Mouse (Mus musculus) lung, adult 2 months (tissue): ENCODE data around the gene Klhl12.

Experiments used
- CTCF ChIP-seq: fragments of 200-500 bp; IDR thresholded peaks from 2 replicates; pipeline ENCODE4 v1.5.1; 2011; ENCODE audit warnings: mild to moderate bottlenecking, low read length, control low read depth; ENCODE audit not compliant: insufficient read depth
- POLR2A ChIP-seq: fragments of 200-500 bp; IDR thresholded peaks from 2 replicates; pipeline ENCODE4 v1.6.1; 2011; ENCODE audit warnings: low read depth, mild to moderate bottlenecking, control low read depth, low read length, borderline replicate concordance; ENCODE audit errors: extremely low read depth

DNA sequence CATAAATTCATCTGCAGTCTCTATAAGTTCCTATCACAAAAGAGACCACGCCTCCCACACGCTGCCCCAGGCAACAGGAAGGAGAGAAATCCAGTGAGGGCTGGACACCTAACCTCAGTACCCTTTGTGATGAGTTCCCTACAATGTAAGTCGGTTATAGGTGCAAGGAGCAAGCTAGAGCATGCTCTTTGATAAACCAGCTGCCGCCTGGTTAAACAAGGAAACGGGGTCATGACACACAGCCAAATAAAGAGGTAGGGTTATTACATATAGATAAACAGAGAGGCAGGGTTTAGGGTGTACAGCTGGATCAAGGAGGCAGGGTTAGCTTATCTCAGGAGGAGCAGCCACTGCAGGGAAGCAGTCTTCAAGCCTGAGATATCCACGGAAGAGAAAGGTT lies 71.4 kb downstream of the Klhl12 start:
- no peak for TF ChIP-seq CTCF
- no peak for TF ChIP-seq POLR2A
